Mouse (Mus musculus): ENCODE measurements around the gene Rpl36.

Gene Rpl36

DNA sequence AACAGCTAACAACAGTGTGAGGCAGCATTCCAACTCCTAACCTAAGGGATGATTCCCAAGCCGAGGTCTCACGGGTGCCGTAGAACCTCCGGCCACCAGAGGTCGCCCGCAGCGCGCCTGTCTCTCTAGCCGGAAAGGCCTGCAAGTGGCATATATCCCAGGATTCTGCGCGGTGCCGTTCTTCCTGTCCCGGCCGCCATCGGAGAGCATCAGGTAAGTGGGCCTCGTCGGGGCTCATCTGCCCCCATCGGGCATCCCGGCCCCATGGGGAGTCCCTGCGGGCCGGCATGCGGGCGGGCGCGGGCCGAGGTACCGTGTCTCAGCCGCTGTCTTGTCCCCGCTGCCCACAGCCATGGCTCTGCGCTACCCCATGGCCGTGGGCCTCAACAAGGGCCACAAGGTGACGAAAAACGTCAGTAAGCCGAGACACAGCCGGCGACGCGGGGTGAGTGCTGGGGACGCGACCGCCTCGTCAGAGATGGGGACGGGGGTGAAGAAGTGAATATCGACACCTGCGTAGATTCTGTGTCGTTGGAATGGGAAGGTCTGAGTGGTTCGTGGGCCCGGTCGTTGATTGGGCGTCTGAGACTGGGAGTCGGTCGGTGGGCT is at the start of gene Rpl36:
Rpl36 (plus strand) TSS at position 181 of the 609 bp plus-strand sequence.
- peak; percentile 91 for DNase-seq (ENCODE audit: low spot score)

DNA sequence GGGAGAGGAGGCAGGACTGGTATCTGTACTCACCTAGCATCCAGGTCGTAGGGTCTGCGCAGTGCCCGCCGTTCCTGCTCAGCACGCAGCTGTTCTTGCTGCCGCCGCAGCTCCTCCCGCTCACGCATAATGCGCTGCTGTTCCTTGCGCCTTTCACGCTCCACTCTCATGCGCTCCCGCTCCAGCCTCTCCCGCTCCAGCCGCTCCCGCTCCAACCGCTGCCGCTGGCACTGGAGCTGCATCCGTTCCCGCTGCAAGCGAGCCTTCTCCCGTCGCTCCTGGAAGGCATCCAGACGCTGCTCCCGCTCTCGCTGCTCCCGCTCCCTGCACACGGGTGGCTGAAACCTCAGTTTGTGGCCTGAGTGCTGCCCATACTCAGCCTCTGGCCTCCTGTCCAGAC is 46.9 kb upstream of the Rpl36 start:
- no peak for DNase-seq (ENCODE audit: low spot score)

DNA sequence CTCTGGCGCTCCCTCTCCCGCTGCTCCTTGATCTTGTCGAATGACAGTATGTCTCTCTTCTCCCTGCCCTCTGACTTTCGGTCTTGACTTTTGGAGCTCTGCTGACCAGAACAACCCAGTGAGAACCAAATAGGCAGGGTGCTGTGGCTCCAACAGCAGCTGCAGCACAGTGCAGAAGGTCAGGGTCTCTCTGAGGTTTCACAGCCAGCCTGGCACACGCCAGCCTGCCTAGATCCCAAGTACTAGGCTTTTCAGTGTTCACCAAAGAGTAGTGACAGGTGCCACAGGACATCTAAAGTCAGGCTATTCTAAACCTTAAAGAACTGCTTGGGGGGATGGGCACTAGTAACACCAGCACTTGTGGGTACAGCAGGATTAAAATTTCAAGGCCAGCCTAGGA is 46.3 kb upstream of the Rpl36 start:
- DNase-seq (ENCODE audit: low spot score): no peak

DNA sequence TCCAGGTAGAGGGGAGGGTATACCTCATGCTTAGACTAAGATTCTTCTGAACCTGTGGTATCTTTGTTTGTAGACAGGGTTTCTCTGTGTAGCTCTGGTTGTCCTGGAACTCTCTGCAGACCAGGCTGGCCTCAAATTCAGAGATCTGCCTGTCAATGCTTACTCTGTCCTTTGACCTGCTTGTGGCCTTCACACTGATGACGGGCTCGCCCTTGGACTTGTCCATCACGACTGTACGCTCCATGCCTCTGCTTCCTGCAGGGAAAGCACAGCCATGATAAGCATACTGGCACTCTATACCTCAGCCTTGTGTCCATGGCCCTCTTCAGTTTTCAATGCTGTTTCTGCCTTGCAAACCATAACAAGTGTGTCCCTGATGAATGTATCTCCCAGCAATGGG is 45.8 kb upstream of the Rpl36 start:
- no peak for DNase-seq (ENCODE audit: low spot score)

DNA sequence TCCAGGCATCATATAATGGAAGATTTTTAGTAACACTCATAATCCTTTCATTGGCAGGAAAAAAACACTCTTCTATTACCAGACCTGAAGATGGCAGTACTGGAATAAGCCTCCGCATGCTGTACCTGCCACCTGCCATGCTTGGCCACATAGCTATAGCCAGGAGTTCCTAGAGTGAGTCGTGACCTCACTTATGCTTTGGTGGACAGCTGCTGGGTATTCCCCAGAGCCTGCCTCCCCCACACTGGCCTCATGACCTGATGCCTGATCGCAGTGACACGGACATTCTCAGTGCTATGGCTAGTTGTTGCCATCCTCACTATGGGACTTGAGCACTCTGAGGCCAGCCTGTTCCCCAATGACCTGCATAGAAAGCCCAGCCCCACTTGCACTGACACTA is 42.9 kb upstream of the Rpl36 start:
- DNase-seq (ENCODE audit: low spot score): no peak

DNA sequence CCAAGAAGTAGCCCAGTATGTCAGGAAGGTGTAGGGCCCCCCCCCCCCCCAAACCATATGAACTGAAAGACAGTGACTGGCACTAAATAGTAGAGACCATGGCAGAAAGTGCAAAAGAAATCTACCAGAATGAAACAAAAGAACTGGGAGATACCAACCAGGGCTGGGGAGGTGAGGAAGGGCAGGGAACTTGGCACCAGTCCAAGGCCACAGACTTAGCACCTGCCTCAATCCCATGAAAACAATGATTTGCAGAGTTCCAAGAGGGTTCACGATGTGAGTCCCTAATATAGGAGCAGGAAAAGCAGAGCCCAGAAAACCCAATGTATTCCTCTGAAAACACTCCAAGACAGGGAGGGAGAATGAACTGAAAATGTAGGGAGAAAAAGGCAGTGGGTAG is 41.1 kb upstream of the Rpl36 start:
- DNase-seq (ENCODE audit: low spot score): no peak

DNA sequence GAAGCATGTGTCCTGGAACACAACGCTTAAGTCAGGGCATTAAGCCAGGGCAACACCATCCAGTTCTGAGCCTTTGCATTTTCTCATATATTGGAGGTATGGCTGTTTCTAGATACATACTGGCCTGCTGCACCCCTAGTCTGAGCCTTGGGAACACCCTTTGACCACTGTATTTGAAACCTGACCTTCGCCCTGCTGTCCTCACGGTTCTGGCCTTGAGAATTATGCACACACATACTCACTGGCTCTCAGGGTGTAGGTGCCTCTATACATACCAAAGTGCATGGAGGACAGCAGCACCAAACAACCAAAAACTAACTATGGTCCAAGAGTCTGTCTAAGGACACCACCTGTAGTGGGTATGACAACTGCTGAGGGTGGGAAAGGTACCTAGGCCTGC is 40.3 kb upstream of the Rpl36 start:
- DNase-seq (ENCODE audit: low spot score): no peak

DNA sequence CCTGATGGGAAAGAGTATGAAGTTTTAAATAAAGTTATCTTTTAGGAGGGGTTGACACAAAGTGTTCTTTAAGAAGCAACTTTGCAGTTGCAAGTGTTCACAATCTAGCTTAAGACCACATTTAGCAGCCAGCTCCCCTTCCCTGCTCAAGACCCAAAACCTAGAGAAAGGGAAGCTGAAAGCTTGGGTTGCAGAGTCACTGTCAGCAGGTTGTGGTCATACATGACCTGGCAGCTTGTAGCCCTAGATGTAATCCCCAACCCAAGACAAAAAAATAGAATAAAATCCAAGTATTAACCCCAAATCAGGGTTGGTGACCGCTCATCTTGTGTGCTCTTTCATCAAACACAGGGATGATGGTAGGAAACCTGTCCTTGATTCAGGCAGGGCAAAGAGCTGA is 30.1 kb upstream of the Rpl36 start:
- DNase-seq (ENCODE audit: low spot score): no peak

DNA sequence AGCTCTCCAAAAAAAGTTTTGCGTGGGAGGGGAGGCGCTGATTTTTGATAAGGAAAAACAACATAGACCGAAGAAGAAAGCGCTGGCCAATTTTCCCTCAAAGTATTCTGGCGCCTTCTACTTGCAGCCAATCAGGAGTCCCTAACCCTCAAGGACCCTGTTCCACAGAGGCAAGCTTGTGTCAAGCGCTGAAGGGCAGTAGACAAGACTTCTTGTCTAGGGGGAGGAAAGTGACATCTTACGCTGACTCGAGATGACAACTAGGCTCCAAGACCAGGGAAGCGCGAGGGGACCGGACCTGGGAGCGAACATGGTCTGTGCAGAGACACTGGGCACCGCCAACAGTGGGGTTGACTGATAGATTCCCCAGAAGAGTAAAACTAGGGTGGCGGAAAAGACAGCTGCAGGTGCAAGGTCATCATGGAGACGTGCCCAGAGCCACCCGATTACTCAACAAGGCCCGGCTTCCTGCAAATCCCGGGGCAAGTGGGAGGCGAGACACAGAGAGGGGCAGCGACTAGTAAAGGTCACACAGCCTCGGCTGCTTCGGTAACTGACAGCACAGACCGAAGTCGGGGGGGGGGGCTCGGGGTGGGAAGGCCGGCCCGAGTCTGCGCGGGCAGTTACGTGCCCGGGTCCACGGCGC is 29.5 kb upstream of the Rpl36 start:
- DNase-seq (ENCODE audit: low spot score): peak; percentile 27

DNA sequence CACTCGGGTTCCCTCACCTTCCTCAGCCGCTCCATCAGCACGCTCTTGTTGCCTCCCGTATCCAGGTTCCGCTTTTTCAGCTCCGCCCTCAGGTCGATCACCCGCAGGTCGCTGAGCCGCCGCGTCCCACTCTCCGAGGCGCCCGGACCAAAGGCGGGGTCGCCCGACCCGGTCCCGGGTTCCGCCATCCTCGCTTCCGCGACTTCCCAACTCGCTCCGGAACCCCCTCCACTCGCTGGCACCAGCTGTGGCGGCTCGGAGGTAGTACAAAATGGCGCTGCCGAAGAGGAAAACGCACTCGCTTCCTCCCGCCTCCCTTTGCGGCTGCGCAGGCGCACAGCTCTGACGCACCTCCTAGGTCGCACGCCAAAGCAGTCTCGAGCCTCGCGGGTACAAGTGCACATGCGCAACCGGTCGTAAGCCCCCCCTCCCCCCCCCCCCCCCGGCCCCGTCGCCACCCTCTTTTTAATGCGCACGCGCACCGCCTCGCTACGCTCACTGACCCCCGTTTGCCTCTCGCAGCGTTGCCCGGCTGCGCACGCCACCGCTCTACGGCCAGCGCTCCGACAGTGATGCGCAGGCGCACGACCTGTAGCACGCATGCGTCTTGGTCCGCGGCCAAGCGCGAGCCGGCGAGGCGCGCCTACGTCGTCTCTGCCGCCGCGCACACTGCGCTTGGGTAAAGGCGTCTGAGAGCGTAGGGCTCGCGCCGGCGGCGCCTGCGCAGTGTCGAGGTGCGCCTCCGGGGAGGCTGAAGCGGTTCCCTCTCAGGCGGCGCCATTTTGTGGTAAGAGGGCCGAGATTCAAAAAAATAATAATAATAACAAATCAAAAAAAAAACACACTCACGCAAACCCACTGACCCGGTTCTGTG is 28.7 kb upstream of the Rpl36 start, which contains the start of the genes Safb2 and Safb:
Safb2 (minus strand) TSS at position 329 of the 874 bp plus-strand sequence.
Safb (plus strand) TSS at position 569 of the 874 bp plus-strand sequence.
- DNase-seq (ENCODE audit: low spot score): peak; percentile 98

DNA sequence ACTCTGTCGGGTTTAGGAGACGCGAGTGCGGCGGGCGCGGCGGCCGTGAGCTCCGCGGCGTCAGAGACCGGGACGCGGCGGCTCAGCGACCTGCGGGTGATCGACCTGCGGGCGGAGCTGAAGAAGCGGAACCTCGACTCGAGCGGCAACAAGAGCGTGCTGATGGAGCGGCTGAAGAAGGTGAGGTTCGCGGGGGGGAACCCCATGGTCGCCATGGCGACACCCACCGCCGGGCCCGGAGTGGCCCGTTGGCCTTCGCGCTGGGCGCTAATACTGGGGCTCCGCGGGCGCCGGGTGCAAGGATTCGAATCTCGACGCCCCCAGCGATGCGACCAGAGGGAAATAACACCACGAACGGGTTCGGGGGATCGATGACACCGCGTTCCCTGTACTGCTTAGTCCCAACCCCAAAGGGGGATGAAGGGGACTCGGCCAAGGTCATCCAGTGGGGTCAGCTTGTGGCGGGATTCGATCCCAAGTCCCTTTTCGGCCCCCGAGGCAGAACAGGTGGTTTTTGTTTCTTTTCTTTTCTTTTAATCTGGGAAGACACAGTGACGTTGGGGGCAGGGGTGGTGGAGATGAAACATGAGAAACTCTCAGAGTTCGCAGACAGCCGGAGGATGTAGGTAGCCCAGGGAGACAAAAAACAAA is 27.9 kb upstream of the Rpl36 start:
- peak; percentile 30 for DNase-seq (ENCODE audit: low spot score)

DNA sequence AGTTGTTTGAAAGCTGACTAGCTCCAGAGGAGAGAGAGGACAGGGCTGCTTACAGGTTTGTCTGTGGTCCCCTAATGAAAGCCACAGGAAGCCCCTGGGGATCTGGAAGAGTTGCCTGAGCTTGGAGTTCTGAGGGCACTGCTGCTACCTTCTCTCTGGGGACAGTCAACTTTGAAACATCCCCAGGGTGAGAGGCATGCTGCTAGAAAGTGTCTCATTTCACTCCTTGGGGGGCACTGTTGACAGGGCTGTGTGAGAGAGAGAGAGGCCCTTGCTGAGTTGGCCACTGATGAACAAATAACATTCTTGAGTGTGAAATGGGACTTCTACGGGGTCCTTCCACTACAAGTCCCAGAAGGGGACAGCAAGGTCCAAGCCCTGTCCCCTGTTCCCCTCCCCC is 25.4 kb upstream of the Rpl36 start:
- no peak for DNase-seq (ENCODE audit: low spot score)

DNA sequence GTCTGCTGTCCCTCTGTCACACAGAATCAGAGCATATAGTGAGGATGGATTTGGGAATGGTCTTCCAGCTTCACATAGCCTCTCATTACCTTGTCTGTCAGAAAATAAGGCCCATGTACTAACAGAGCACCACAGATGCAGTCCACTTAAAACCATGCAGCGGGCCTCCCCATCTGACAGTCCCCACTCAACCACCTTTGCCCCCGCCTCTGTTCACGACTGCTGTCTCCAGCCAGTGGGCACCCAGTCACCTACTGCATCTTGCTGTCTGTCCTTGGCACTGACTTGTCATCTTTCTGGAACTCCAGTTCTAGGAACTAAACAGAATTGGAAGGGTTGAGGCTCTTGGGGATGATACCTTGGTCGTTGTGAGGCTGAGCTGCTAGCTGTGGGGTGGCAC is 24.3 kb upstream of the Rpl36 start:
- DNase-seq (ENCODE audit: low spot score): no peak

DNA sequence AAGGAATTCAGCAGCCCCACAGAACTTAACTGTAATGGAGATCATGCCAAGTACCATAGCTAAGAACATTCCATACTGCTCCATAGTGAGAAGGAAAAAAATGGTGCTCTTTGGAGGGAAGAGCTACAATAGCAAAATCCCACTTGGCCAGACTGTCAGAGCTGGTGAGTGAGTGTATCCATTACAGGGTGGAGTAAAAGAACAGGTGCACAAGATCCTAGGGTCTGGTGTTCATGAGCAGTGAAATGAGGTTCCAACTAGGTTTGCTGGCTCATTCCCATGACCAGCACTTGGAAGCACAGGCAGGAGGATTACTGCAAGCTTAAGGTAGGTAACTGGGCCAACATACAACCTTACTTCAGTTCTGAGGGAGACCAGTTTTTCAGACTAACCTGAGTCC is 20.7 kb upstream of the Rpl36 start:
- DNase-seq (ENCODE audit: low spot score): no peak

DNA sequence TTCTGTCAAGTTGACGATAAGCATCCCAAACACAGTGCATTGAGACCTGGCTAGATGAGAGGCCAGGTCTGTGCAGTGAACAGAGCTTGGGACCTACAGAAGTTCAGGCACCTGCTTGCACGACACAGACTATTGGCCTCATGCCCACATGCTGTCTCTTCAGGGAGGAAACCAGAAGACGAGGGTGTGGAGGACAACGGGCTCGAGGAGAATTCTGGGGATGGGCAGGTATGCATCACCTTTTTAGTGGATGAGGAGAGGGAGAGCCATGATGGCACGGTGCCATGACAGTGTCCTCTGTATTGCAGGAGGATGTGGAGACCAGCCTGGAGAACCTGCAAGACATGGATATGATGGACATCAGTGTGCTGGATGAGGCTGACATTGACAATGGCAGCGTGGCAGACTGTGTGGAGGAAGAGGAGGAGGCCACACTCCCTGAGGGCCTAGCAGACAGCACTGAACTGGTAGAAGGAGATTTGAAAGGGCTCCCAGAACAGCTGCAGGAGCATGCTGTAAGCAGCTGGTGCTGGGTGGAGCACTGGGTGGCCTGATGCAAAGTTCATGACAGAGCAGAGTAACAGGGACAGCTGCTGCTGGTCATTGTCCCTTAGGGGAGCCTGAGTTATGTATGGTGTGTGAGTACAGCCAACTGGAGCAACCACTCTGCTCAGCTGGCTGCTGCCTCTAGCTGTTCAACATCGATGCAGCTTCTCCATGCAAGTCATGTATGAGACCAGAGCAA is 19.5 kb upstream of the Rpl36 start:
- DNase-seq (ENCODE audit: low spot score): no peak

DNA sequence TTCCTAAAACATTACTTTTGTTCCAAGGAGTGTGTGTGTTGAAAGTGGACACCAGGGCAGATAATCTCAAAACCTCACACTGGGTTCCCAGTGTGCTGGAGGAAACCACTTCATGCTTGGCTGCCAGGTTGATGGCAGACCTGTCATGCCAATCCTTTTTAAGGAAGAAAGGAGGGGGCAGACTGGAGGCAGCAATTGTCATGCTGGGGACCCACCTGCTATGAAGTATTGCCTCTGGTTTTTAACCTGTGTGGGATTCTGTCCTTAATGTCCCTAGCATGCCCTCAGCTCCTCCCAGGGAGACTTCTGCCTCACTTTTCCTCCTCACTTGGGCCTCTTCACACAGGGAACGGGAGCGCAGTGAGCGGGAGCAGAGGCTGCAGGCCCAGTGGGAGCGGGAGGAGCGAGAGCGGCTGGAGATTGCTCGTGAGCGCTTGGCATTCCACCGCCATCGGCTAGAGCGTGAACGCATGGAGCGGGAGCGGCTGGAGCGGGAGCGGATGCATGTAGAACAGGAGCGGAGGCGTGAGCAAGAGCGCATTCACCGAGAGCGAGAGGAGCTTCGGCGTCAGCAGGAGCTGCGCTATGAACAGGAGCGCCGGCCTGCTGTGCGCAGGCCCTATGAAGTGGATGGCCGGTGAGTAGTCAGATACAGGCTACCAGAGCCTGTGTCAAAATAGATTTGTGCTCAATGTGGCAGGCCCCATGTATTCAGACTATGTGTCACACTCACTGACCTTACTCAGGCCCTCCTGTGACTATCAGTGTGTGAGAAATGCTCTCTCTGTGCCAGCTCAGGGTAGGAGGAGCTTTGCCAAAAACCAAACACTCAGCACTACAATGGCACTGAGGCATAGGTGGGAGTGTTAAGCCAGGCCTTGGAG is 9.8 kb upstream of the Rpl36 start:
- DNase-seq (ENCODE audit: low spot score): no peak

DNA sequence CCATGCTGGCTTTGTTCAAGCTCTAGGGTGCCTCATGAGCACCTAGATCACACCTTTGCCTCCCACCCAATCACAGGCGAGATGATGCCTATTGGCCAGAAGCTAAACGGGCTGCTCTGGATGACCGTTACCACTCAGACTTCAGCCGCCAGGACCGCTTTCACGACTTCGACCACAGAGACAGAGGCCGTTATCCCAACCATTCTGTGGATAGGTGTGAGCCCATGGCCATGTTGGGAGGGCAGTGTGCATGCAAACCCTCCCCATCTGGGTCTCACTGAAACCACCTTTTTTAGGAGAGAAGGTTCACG is 9.2 kb upstream of the Rpl36 start:
- DNase-seq (ENCODE audit: low spot score): no peak

DNA sequence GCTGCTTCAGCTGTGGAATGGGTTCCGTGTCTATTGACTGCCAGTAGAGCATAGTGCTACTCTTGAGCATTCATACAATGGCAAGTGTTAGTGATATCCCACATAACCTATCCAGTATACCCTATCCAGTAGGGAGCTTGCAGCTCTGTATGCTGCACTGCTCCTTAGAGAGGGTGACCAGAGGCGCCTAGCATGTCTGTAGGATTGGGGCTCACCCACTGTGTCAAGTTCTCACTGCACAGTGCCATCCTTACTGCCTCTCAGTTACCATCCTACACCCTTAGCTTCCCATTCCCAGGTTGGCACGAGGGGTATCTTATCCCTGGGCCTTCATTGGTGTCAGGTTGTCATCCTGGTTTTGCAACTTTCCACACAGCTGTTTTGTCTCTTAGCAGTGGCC is 8.8 kb upstream of the Rpl36 start:
- no peak for DNase-seq (ENCODE audit: low spot score)

DNA sequence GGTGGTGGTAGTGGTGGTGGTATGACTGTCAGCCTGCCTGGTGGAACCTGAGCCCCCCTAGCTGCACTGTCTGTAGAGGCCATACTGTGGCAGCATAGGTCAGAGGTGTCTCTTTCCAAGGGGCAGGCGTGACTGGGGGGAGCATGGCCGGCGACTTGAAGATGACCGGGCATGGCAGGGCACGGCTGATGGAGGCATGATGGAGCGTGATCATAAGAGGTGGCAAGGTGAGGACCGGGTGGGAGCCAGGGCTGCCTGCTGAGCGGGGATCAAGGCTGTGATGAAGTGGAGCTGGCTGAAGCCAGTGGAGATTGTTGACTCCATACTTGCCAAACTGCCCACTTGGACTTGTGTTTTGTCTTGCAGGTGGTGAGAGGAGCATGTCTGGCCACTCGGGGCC is 7.8 kb upstream of the Rpl36 start:
- DNase-seq (ENCODE audit: low spot score): no peak

DNA sequence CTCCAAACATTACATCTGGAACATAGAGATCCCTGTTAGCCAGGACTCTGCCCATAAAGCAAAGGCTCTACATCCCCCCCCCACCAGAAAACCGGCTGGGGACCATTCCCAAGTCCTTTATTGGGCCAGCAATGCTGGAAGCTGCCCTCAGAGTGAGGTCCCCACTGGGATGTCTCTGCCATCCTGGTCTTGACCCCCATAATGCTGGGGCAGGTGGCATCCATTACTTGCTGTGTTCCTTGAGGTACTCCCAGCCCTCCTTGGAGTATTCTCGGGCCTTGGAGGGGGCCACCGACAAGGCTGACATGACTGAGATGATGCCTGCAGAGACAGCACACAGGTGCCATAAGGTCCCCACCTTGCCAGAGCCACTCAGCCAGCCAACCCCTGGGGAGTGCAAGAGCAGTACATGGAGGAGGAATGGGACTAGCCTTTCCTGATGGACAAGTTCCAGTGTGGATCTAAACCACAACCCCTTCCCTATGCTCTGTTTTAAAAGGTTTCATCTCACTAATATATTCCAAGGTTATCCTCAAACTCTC is 5.6 kb upstream of the Rpl36 start:
- no peak for DNase-seq (ENCODE audit: low spot score)

DNA sequence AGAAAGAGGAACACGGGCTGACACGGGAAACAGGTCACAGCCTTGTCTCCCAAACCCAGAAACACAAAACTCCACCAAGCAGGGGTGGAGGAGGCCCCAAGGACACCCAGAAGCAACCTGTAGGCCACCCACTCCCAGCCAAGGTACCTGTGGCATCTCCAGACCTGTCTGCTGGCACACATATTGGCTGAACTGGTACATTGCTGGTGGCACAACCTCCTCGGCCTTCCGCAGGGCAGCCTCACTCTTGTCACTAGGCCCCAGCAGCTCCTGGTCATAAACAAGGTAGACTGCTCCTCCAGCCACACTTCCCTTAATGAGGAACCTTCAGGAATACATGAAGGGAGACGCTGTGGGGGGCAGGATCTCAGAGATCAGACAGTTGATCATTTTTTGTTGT is 4.5 kb upstream of the Rpl36 start:
- DNase-seq (ENCODE audit: low spot score): no peak
